Mouse (Mus musculus): Measurements from ENCODE around the gene Flt1. TPM values are rescaled to one million over a fixed set of nuclear protein-coding genes. Genes with fewer than 3 reads are reported as not detected.

The Flt1 gene
- polyA plus RNA-seq, 1 experiment from 2014 or later: 19.4 TPM

DNA sequence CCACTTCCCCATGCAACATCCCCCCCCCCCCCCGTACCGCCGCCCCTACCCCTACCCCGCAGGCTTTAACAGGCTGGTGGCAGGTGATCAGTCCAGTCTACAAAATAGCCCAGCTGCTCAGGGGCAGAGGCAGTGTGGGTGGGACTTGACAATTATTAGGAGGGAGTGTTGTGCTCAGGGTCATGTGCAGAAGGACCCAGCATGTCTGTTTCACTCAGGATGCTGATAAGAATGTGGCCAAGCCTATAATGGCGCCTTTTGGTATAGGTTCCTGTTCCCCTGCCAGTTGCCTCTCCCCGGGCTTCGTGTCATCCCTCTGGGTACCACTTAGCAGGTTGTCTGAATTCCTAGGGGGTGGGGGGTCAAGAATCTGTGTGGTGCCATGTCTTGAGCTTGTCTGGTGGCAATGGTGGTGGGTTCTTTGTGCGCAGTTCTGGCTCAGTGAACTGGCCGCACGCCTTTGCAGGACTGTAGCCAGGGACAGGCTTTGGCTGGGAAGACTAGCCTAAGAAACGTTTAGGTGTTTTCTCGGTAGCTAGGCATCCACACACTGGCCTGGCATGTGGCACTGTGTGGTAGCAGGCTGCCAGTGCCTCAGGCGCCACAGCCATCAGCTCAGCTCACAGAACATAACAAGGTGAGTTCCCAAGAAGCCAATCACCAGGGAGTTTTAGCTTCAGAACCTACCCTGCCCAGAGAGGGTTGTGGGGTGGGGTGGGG lies 118.4 kb downstream of the Flt1 start:
- H3K4me3 ChIP-seq: no peak overlapping the region
- no peak for ATAC-seq (ENCODE audit: extremely low read depth, insufficient number of reproducible peaks, low FRiP score, low TSS enrichment)
- H3K4me2 ChIP-seq: no peak overlapping the region
- H3K27ac ChIP-seq (replicated peaks): peak overlapping the region; percentile 68
- no peaks in the 10 kb centered on the region for H3K27me3 ChIP-seq (replicated peaks)
- 68% methylated on average over 13 of the region's 13 CpGs for WGBS
- peaks cover 16% of the 10 kb centered on the region for H3K4me1 ChIP-seq
- peak overlapping the region; percentile 10; the same call in 1 of the 2 replicates for H3K9ac ChIP-seq
- H3K36me3 ChIP-seq: no peaks in the 10 kb centered on the region
- peaks cover 7% of the 10 kb centered on the region; the same call in 1 of the 2 replicates for H3K9me3 ChIP-seq

DNA sequence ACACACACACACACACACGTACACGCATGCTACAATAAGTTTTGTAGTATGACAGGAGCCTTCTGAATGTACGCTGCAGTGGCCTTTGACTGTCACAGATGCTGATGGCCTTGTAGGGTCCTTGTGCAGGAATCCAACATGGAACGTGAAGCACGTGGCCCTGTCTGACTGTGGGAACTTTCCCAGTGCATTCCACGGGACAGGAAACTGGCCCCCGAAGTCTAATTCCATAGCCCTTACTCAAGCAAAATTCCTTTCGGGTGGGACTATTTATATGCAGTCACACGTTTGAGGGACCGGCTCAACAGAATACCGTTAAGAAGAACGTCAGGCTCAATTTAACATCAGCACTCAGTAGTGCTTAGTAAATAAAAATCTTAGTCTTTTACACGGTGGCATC lies 119.1 kb downstream of the Flt1 start:
- Histone ChIP-seq H3K4me1 (peaks cover 19% of the 10 kb centered on the region), H3K27ac (replicated peaks) (peak overlapping the region; percentile 68), H3K9ac (no peak overlapping the region), H3K9me3 (peaks cover 7% of the 10 kb centered on the region; the same call in 1 of the 2 replicates), H3K4me3 (no peak overlapping the region), H3K36me3 (no peaks in the 10 kb centered on the region), H3K27me3 (replicated peaks) (no peaks in the 10 kb centered on the region), H3K4me2 (peak overlapping the region; percentile 11; the same call in 1 of the 2 replicates)
- 0 out of 2 replicates have a peak, but pooled peaks have one; percentile 40 for ATAC-seq (ENCODE audit: extremely low read depth, insufficient number of reproducible peaks, low FRiP score, low TSS enrichment)
- WGBS: 42% methylated on average over 13 of the region's 13 CpGs

DNA sequence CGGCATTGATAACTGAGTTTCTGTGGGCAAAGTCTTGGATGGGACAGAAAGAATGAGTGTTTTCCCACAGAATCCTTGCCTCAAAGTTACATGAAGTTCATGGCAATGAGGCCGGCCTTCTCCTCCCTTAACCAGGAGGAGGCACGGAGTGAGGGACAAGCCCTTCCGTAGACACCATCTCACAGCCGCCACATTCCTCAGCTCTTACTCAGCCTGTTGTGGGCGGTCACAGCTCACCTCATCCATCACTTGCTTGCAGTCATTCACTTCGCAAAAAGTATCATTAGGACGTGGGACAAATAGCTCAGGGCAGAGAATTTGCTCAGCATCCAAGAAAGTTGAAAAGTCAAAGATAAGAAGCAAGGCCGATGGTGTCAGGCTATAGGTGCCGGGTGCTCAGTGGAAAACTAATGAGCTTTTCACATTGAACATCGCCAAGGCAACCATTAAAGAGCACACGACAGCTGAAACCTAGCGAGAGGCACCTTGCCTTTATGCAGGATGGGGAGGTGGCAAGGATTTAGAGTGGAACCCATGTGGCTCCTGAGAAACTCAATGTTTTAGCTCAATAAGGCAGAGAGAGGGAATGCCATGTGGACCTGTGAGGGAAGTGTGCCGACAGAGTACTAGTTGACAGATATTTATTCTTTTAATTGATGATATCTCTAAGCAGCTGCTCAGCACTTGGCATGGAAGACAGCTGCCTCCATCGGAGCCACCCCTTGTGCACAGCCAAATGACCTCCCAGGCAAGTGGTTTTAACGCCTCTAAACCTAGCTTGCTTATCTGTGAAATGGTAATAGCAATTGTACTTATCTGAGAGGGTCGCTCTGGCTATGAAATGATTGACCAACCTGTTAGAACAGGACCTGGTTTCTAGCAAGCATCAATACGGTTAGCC lies 124.1 kb downstream of the Flt1 start:
- ATAC-seq (ENCODE audit: extremely low read depth, insufficient number of reproducible peaks, low FRiP score, low TSS enrichment): no peak
- H3K4me2 ChIP-seq: peak overlapping the region; percentile 13; the same call in 1 of the 2 replicates
- no peak overlapping the region for H3K4me3 ChIP-seq
- H3K9ac ChIP-seq: no peak overlapping the region
- H3K9me3 ChIP-seq: peaks cover 6% of the 10 kb centered on the region; the same call in 1 of the 2 replicates
- 34% methylated on average over 18 of the region's 18 CpGs for WGBS
- H3K27ac ChIP-seq (replicated peaks): no peak overlapping the region
- no peaks in the 10 kb centered on the region for H3K36me3 ChIP-seq
- peaks cover 34% of the 10 kb centered on the region for H3K4me1 ChIP-seq
- no peaks in the 10 kb centered on the region for H3K27me3 ChIP-seq (replicated peaks)

- Histone ChIP-seq H3K27me3 (replicated peaks) (no peaks in the 10 kb centered on the region), H3K9me3 (no peaks in the 10 kb centered on the region), H3K4me2 (no peak overlapping the region), H3K27ac (replicated peaks) (peak overlapping the region; percentile 32), H3K4me1 (peaks cover 36% of the 10 kb centered on the region), H3K36me3 (peaks cover 11% of the 10 kb centered on the region), H3K4me3 (no peak overlapping the region), H3K9ac (0 out of 2 replicates have a peak overlapping the region, but pooled peaks have one; percentile 10)
- ATAC-seq (ENCODE audit: extremely low read depth, insufficient number of reproducible peaks, low FRiP score, low TSS enrichment): no peak
- WGBS: 68% methylated on average over 16 of the region's 16 CpGs
Observed at GRCm38 (mm10) chr5:147597825-147598224, 128.0 kb downstream of the Flt1 start.

- H3K4me2 ChIP-seq: no peak overlapping the region
- H3K9me3 ChIP-seq: no peaks in the 10 kb centered on the region
- H3K36me3 ChIP-seq: peaks cover 14% of the 10 kb centered on the region
- no peaks in the 10 kb centered on the region for H3K27me3 ChIP-seq (replicated peaks)
- peaks cover 6% of the 10 kb centered on the region for H3K4me1 ChIP-seq
- 48% methylated on average over 12 of the region's 12 CpGs for WGBS
- no peak overlapping the region for H3K4me3 ChIP-seq
- ATAC-seq (ENCODE audit: extremely low read depth, insufficient number of reproducible peaks, low FRiP score, low TSS enrichment): 0 out of 2 replicates have a peak, but pooled peaks have one; percentile 16
- no peak overlapping the region for H3K9ac ChIP-seq
- H3K27ac ChIP-seq (replicated peaks): peak overlapping the region; percentile 82
Observed at GRCm38 (mm10) chr5:147589814-147590213, 136.0 kb downstream of the Flt1 start.

DNA sequence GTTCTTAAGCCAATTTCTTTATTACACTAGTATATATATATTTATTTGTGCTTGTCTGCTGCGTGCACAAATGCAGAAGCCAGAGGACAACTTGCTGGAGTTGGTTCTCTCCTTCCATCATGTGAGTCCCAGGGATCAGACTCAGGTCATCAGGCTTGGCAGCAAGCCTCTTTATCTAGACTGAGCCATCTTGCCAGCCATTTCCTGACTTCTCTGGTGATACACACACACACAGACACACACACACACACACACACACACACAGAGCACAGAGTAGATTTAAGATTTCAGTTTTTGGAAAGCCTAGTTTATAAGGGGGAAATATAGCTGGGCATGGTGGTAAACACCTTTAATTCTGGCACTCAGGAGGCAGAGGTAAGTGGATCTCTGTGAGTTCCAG lies 140.7 kb downstream of the Flt1 start:
- Histone ChIP-seq H3K36me3 (peaks cover 12% of the 10 kb centered on the region; the same call in 1 of the 2 replicates), H3K4me1 (peaks cover 6% of the 10 kb centered on the region), H3K27me3 (replicated peaks) (no peaks in the 10 kb centered on the region), H3K4me2 (no peak overlapping the region), H3K27ac (replicated peaks) (no peak overlapping the region), H3K9ac (no peak overlapping the region), H3K9me3 (no peaks in the 10 kb centered on the region), H3K4me3 (no peak overlapping the region)
- WGBS: 67% methylated on average over 1 of the region's 1 CpGs
- no peak for ATAC-seq (ENCODE audit: extremely low read depth, insufficient number of reproducible peaks, low FRiP score, low TSS enrichment)

DNA sequence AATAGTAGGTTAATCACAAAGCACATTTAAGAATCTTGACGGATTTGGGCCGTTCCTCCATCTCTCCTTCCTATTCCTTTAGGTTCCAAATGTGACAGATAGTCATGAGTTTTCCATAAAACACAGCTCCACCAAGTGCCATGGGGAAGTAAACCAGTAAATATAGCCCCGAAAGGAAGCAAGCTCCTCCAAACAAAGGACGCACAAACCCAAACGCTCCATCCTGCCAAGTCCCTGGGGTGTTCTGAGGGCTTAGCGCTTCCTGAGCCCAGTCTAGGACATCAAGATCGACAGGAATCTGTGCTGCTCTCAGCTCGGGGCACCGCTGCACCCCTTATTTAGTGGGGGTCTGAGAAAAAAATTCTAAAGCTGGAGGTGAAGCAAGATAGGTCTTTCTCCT lies 141.2 kb downstream of the Flt1 start:
- Histone ChIP-seq H3K9ac (no peak overlapping the region), H3K4me1 (peaks cover 6% of the 10 kb centered on the region), H3K27me3 (replicated peaks) (no peaks in the 10 kb centered on the region), H3K4me3 (no peak overlapping the region), H3K27ac (replicated peaks) (peak overlapping the region; percentile 59; the same call in 1 of the 2 replicates), H3K36me3 (peaks cover 12% of the 10 kb centered on the region; the same call in 1 of the 2 replicates), H3K4me2 (no peak overlapping the region), H3K9me3 (no peaks in the 10 kb centered on the region)
- no peak for ATAC-seq (ENCODE audit: extremely low read depth, insufficient number of reproducible peaks, low FRiP score, low TSS enrichment)
- 59% methylated on average over 9 of the region's 9 CpGs for WGBS

DNA sequence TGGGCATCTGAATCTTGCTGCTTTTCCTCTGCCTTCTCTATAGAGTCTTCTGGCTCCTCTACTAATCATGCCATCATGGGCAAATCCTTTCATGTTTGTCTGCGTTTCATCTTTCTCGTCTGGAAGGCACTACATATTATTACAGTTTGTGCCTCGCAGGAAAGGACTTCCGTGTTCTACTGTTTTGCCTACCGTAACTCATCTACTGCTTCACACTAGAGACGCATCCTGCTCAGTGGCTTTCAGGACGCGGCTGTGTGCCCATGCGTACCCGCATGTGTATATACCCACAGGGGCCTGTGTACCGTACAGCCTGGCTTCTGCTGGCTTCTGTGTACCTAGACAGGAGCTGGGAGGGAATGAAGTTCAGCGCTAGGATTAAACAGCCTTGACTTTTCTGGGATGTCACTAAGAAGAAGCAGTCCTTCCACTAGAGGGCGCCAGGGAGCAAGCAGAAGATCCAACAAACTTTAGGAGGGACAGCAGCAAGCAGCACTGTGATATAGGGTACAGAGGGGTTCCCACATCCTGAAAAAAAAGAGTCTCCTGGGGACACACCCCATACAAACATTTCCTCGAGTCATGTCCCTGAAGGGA lies 142.0 kb downstream of the Flt1 start:
- Histone ChIP-seq H3K4me2 (peak overlapping the region; percentile 53), H3K27me3 (replicated peaks) (no peaks in the 10 kb centered on the region), H3K4me1 (no peaks in the 10 kb centered on the region), H3K27ac (replicated peaks) (no peak overlapping the region), H3K36me3 (peaks cover 12% of the 10 kb centered on the region; the same call in 1 of the 2 replicates), H3K4me3 (peak overlapping the region; percentile 27), H3K9me3 (no peaks in the 10 kb centered on the region), H3K9ac (no peak overlapping the region)
- no peak for ATAC-seq (ENCODE audit: extremely low read depth, insufficient number of reproducible peaks, low FRiP score, low TSS enrichment)
- 42% methylated on average over 14 of the region's 14 CpGs for WGBS

DNA sequence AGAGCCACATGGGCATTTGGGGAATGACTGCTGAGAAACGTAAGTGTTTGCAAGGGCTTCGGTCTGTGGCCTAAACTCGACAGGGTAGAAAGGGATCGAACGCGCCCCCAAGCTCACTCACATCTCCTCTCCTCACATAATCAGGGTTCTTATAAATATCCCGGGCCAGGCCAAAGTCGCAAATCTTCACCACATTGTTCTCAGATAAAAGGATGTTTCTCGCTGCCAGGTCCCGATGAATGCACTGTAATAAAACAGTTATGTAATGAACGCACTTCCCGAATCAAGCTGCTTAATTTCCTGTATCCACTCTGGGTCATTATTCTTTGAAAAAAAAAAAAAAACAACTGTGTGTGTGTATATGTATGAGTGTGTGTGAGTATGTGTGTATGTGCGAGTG lies 145.6 kb downstream of the Flt1 start:
- Histone ChIP-seq H3K4me3 (no peak overlapping the region), H3K36me3 (peaks cover 9% of the 10 kb centered on the region; the same call in 1 of the 2 replicates), H3K4me2 (no peak overlapping the region), H3K27ac (replicated peaks) (no peak overlapping the region), H3K9me3 (no peaks in the 10 kb centered on the region), H3K27me3 (replicated peaks) (no peaks in the 10 kb centered on the region; the same call in 1 of the 2 replicates), H3K4me1 (no peaks in the 10 kb centered on the region), H3K9ac (no peak overlapping the region)
- 82% methylated on average over 13 of the region's 13 CpGs for WGBS
- ATAC-seq (ENCODE audit: extremely low read depth, insufficient number of reproducible peaks, low FRiP score, low TSS enrichment): no peak

DNA sequence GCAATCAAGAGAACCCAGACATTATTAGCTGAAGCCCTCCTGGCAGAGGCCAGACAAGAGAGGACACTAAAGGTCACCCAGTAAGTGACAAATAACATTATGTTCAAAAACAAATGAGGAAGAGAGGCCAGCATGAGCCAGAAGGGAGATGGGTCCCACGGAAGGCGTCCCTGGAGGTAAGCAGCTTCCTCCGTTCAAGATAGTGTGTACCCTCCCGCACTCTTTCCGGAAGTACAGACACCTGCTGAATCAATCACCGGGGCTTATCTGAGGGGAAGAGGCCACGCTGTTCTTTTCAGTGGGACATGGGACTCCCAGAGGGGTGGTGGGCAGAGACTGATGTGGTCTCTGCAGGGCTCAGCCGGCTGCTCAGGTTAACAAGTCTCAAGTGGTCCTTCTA lies 146.1 kb downstream of the Flt1 start:
- Histone ChIP-seq H3K9me3 (no peaks in the 10 kb centered on the region), H3K36me3 (peaks cover 9% of the 10 kb centered on the region; the same call in 1 of the 2 replicates), H3K27ac (replicated peaks) (no peak overlapping the region), H3K4me3 (no peak overlapping the region), H3K4me1 (peaks cover 2% of the 10 kb centered on the region), H3K27me3 (replicated peaks) (no peaks in the 10 kb centered on the region; the same call in 1 of the 2 replicates), H3K4me2 (no peak overlapping the region), H3K9ac (no peak overlapping the region)
- ATAC-seq (ENCODE audit: extremely low read depth, insufficient number of reproducible peaks, low FRiP score, low TSS enrichment): no peak
- 66% methylated on average over 8 of the region's 8 CpGs for WGBS

DNA sequence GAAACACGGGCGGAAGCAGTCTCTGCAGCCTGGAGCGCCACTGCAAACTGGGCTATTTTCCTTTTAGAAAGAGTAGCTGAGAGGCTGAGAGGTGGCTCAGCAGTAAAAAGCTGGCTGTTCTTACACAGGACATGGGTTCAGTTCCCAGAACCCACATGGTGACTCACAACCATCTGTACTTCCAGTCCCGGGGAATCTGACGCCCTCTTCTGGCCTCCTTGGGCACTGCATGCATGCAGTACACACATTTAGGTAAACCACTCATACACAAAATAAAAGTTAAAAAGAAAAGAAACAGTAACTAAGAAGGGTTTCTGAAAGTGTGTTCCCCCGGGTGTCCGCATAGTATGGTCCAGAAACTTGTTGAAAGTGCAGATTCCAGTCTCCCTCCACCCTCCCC lies 146.7 kb downstream of the Flt1 start:
- Histone ChIP-seq H3K27me3 (replicated peaks) (no peaks in the 10 kb centered on the region; the same call in 1 of the 2 replicates), H3K4me1 (peaks cover 7% of the 10 kb centered on the region), H3K9me3 (no peaks in the 10 kb centered on the region), H3K27ac (replicated peaks) (no peak overlapping the region), H3K4me2 (no peak overlapping the region), H3K9ac (no peak overlapping the region), H3K36me3 (peaks cover 9% of the 10 kb centered on the region; the same call in 1 of the 2 replicates), H3K4me3 (no peak overlapping the region)
- ATAC-seq (ENCODE audit: extremely low read depth, insufficient number of reproducible peaks, low FRiP score, low TSS enrichment): no peak
- 85% methylated on average over 7 of the region's 7 CpGs for whole genome bisulfite sequencing

All from heart, embryonic 13.5 days (tissue).